Mouse (Mus musculus) large intestine, adult 2 months (tissue): ENCODE results near the gene Scarb2. TPM values are rescaled to one million over a fixed set of nuclear protein-coding genes. Genes with fewer than 3 reads are reported as not detected.

Experiments used
- DNase-seq: peaks from one replicate; pipeline ENCODE4 v3.0.0-alpha.2; 2012; ENCODE audit warnings: low read depth, low spot score
- WGBS: fragments of 180-500 bp; shearing (Covaris S2); methylation state at CpG from one replicate; pipeline ENCODE4 v1.1.7; 2018; 5-methylcytosine and 5-hydroxymethylcytosine counted together
- polyA plus RNA-seq: library from polyadenylated mRNA; depleted of rRNA; stranded (reverse); fragments of >200 nt; gene quantifications from 2 replicates; pipeline ENCODE4 v1.2.3, GENCODE M21; 2012; rRNA removed

Scarb2 gene
- polyA plus RNA-seq, 1 experiment: 13.3 TPM

DNA sequence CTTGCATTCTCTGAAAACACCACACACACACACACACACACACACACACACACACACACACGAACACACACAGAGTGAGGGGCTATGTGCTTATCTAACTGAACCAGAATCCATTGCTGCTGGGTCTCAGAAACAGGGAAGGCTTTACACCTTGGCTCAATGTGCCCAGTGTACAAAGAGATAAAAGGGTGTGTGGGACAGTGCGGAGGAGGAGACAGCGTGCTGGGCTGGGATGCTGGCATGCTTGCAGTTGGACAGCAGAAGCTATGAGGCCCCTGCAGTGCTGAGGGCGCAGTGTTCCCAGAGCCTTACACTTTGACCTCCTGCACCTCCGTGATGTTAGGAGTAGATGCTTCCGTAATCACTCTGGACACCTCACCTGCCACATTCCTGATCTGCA, 110.2 kb downstream of the Scarb2 start:
- DNase-seq: no peak
- 81% methylated on average over 6 of the region's 6 CpGs for WGBS

DNA sequence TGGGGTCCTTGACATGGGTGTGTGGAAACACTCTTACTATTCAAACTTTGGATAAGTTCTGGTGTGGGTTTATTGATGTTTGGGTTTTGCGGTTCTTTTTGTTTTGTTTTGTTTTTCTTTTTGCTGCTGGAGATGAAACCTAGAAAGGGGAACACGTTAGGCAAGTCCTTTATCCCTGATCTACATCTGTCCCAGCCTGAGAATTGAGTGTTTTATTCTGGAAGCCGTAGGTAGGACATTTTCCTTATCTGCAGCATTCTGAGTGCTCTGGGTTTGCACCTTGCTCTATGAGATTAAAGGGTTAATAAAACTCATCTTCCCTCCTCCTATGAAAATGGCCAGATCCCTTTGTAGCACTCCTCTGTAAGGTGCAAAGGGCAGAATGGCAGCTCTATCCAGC, 110.9 kb downstream of the Scarb2 start:
- 78% methylated on average over 3 of the region's 3 CpGs for WGBS
- DNase-seq: no peak

DNA sequence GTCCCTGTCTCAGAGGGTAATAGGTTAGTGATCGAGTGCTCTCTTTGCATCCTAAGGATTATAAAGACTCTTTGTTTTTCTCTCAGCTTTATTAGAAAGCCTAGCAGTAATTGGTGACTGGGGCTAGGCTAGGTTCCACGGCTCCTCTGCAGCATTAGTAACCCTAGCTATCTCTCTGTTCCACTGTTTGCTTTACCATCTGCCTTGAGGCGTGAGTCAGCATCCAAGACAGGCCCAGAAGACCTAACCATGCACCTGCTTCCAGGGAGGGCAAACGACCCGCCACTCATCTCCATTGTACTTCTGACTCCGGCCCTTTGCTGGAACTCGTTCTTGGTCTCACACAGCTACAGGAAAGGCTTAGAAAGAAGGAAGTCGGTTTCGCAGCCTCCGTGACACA, 112.8 kb downstream of the Scarb2 start:
- no peak for DNase-seq
- 58% methylated on average over 10 of the region's 10 CpGs for WGBS

DNA sequence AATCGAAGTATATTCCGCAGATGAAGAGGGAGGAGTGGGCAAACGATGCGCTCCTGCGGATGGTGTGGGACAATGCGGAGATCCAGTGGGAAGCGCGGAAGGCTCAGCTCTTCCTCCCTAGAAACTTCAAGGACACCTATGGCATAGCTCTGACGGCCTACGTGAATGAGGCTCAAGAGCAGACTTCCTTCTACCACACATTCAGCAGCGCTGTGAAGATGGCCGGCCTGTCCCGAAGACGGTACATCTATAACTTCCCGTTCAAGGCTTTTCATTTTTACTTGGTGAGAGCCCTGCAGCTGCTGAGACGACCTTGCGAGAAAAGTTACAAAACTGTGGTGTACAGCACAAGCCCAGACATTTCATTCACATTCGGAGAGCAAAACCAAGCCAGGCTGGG, 114.1 kb downstream of the Scarb2 start:
- no peak for DNase-seq
- 42% methylated on average over 18 of the region's 18 CpGs for WGBS

Other genes with a start within 250 kb of the Scarb2 start
- 30.2 and 53.1 TPM in 2 replicates for gene Naaa, start 228.7 kb downstream of the Scarb2 start, polyA plus RNA-seq
- gene Sdad1, start 196.4 kb downstream of the Scarb2 start, polyA plus RNA-seq: 5.2 and 8.9 TPM in 2 replicates
- gene Cxcl9, start 178.8 kb downstream of the Scarb2 start, polyA plus RNA-seq: 27.1 and 43.7 TPM in 2 replicates
- gene Art3, start 175.0 kb downstream of the Scarb2 start, polyA plus RNA-seq: 9.2 and 9.3 TPM in 2 replicates
- gene Cxcl10, start 157.9 kb downstream of the Scarb2 start, polyA plus RNA-seq: 20.5 and 20.6 TPM in 2 replicates
- gene Nup54, start 71.6 kb downstream of the Scarb2 start, polyA plus RNA-seq: 11.9 and 16.6 TPM in 2 replicates
- gene Fam47e, start 48.2 kb upstream of the Scarb2 start, polyA plus RNA-seq: not detected in 2 replicates
- gene Stbd1, start 96.2 kb upstream of the Scarb2 start, polyA plus RNA-seq: 2.3 and 2.4 TPM in 2 replicates
- gene Ccdc158, start 168.4 kb upstream of the Scarb2 start, polyA plus RNA-seq: 0.05 and 0.11 TPM in 2 replicates
- gene Shroom3, start 176.6 kb upstream of the Scarb2 start, polyA plus RNA-seq: 53.2 and 73.2 TPM in 2 replicates